Mouse (Mus musculus) forebrain, postnatal 0 days (tissue): Measurements from ENCODE around the gene Vps16. TPM values are rescaled to one million over a fixed set of nuclear protein-coding genes. Genes with fewer than 3 reads are reported as not detected.
A peak's percentile ranks its signal among the peaks of the same experiment; 100 is the strongest.

Experiments used
- ATAC-seq: fragments of 200-750 bp; cut with Nextera tagmentation; 2 replicates; pipeline ENCODE4 v1.8.0; 2017; ENCODE audit warnings: mild to moderate bottlenecking, moderate library complexity
- DNase-seq: peaks from one replicate; pipeline ENCODE4 v3.0.0-alpha.2; 2015
- H3K27ac ChIP-seq: fragments of 300-500 bp; sonication (generic); 2 replicates; pipeline ENCODE4 v1.5.1; 2014; ENCODE audit warnings: low read depth, mild to moderate bottlenecking, antibody characterized with exemption, low read length, moderate library complexity, mixed read lengths
- H3K27me3 ChIP-seq: fragments of 300-500 bp; sonication (generic); 2 replicates; pipeline ENCODE4 v1.6.1; 2014; ENCODE audit warnings: mild to moderate bottlenecking, low read length, mixed read lengths; ENCODE audit not compliant: insufficient read depth
- H3K36me3 ChIP-seq: fragments of 300-500 bp; sonication (generic); 2 replicates; pipeline ENCODE4 v1.6.1; 2014; ENCODE audit warnings: mild to moderate bottlenecking, moderate library complexity; ENCODE audit not compliant: insufficient read depth
- H3K4me1 ChIP-seq: fragments of 300-500 bp; sonication (generic); 2 replicates; pipeline ENCODE4 v1.6.1; 2014; ENCODE audit warnings: antibody characterized with exemption; ENCODE audit not compliant: insufficient read depth
- H3K4me2 ChIP-seq: fragments of 300-500 bp; sonication (generic); 2 replicates; pipeline ENCODE4 v1.6.1; 2014; ENCODE audit warnings: low read depth, mild to moderate bottlenecking, moderate library complexity
- H3K4me3 ChIP-seq: fragments of 300-500 bp; sonication (generic); 2 replicates; pipeline ENCODE4 v1.5.1; 2014; ENCODE audit warnings: low read depth, low read length, mixed read lengths
- H3K9ac ChIP-seq: fragments of 300-500 bp; sonication (generic); 2 replicates; pipeline ENCODE4 v1.6.1; 2014; ENCODE audit warnings: mild to moderate bottlenecking
- H3K9me3 ChIP-seq: fragments of 300-500 bp; sonication (generic); 2 replicates; pipeline ENCODE4 v1.6.1; 2016; ENCODE audit warnings: low read length
- CTCF ChIP-seq: sonication (generic); IDR thresholded peaks from 2 replicates; pipeline ENCODE4 v1.5.1; 2016; ENCODE audit warnings: antibody characterized with exemption, control low read depth, low read depth
- WGBS: fragments of 180-500 bp; shearing (Covaris S2); extraction: QIAGEN DNeasy Blood & Tissue Kit; methylation state at CpG from one replicate; pipeline ENCODE4 v1.1.7; 2014; 5-methylcytosine and 5-hydroxymethylcytosine counted together
- polyA plus RNA-seq: library from polyadenylated mRNA; unstranded; fragments of >200 nt; fragmentation: Nextera tagmentation; extraction: Ambion mirVana; gene quantifications from 2 replicates; pipeline ENCODE4 v1.2.1, GENCODE M21; 2015
- total RNA-seq: library from RNA; depleted of rRNA; stranded (reverse); fragments of >200 nt; gene quantifications from 2 replicates; pipeline ENCODE4 v1.2.3, GENCODE M21; 2014

Vps16 gene
- total and polyA plus RNA-seq, 2 experiments from 2014 or later = 76.7 to 78.7 TPM

DNA sequence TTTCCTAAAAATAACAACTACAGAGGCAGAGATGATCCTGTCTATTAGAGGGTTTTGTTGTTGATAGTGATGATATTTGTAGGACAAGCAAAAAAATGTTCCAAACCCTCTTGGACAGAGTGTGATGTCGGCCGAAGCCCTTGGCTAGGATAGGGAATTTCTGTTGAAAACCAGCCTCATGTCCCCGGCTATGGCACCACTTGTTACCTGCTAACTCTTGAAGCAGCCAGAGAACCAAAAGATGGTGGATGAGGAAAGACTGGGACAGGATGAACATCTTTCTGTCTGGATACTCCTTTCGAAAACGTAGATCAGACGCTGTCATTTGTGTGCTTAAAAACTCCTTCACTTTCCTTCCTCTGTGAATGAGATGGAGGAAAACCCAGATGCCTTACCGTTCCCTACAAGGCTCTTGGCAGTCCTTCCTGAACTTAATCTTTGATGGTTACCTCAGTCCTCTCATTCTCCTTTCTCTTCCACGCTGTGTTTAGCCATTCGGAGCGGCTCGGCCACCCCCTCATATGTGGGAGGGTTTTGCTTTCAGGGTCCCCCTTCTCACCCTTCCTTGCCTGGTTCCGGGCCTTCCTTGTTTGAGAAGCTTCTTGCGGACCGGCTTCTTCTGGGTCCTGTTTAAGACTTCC is 27.1 kb downstream of the Vps16 start:
- H3K27ac ChIP-seq = no peak overlapping the region
- DNase-seq = no peak
- H3K9ac ChIP-seq = peak overlapping the region; percentile 90
- H3K36me3 ChIP-seq = no peaks in the 10 kb centered on the region
- H3K4me2 ChIP-seq = peak overlapping the region; percentile 60
- H3K9me3 ChIP-seq = no peaks in the 10 kb centered on the region
- H3K4me3 ChIP-seq = peak overlapping the region; percentile 90
- ATAC-seq = no peak
- H3K4me1 ChIP-seq = peaks cover 33% of the 10 kb centered on the region
- no peak for TF ChIP-seq CTCF
- H3K27me3 ChIP-seq = no peaks in the 10 kb centered on the region
- 44% methylated on average over 14 of the region's 14 CpGs for WGBS

DNA sequence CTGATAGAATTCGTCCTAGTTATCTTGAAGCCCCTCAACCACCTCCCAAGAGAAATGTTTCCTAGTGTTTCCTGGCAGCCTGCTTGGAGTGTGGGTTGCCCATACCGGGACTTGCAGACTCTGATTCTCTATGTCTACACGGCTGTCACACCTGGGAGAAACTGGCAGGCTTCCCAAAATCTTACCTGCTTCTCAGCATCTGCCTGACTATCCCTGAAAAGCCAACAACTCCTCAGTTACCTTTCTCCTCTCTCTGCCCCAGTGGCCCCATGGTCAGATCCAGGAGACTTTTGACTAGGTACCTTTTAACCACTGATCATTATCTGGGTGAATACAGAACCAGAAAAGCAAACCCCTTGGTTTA is 27.6 kb downstream of the Vps16 start:
- no peak for DNase-seq
- H3K27me3 ChIP-seq = no peaks in the 10 kb centered on the region
- no peak for ATAC-seq
- H3K4me1 ChIP-seq = peaks cover 33% of the 10 kb centered on the region
- H3K9ac ChIP-seq = peak overlapping the region; percentile 90
- no peak for TF ChIP-seq CTCF
- WGBS = 53% methylated on average over 3 of the region's 3 CpGs
- H3K4me2 ChIP-seq = peak overlapping the region; percentile 60
- H3K27ac ChIP-seq = no peak overlapping the region
- no peaks in the 10 kb centered on the region for H3K9me3 ChIP-seq
- peak overlapping the region; percentile 90 for H3K4me3 ChIP-seq
- no peaks in the 10 kb centered on the region for H3K36me3 ChIP-seq

DNA sequence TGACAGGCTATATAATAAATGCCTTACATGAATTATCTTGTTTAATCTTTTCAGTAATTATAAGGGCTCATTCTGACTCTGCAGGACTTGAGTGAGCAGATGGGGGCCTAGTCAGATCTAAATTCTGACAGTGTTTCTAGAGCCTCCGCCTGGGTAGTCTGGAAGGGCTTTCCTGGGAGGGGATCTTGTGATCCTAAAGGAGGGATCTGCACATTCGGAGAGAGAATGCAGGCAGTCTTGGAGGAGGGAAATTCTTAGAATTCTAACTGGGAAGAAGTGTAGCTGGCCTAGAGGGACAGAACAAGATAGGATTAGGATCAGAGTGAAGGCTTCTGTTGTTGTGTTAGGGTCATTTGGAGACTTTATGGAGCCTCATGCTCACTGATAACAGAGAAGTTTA is 28.1 kb downstream of the Vps16 start:
- DNase-seq (no peak), ATAC-seq (no peak)
- no peak for TF ChIP-seq CTCF
- Histone ChIP-seq H3K27ac (no peak overlapping the region), H3K9ac (no peak overlapping the region; the same call in 1 of the 2 replicates), H3K9me3 (no peaks in the 10 kb centered on the region), H3K27me3 (no peaks in the 10 kb centered on the region), H3K4me1 (peaks cover 33% of the 10 kb centered on the region), H3K36me3 (no peaks in the 10 kb centered on the region), H3K4me2 (peak overlapping the region; percentile 29), H3K4me3 (no peak overlapping the region)
- WGBS = 37% methylated on average over 2 of the region's 2 CpGs

GRCm38 (mm10) chr2:130453421-130453820 is 29.3 kb downstream of the Vps16 start:
- Histone ChIP-seq H3K4me2 (peak overlapping the region; percentile 32; the same call in 1 of the 2 replicates), H3K27ac (no peak overlapping the region), H3K9ac (no peak overlapping the region), H3K9me3 (no peaks in the 10 kb centered on the region), H3K4me1 (peaks cover 33% of the 10 kb centered on the region), H3K4me3 (no peak overlapping the region), H3K27me3 (no peaks in the 10 kb centered on the region), H3K36me3 (no peaks in the 10 kb centered on the region)
- no peak for ATAC-seq
- DNase-seq = peak; percentile 35
- 31% methylated on average over 6 of the region's 6 CpGs for WGBS
- no peak for TF ChIP-seq CTCF

- no peaks in the 10 kb centered on the region for H3K27me3 ChIP-seq
- DNase-seq = peak; percentile 63
- H3K4me1 ChIP-seq = peaks cover 29% of the 10 kb centered on the region
- no peaks in the 10 kb centered on the region for H3K36me3 ChIP-seq
- TF ChIP-seq CTCF = no peak
- H3K4me2 ChIP-seq = no peak overlapping the region
- H3K4me3 ChIP-seq = no peak overlapping the region
- H3K9ac ChIP-seq = no peak overlapping the region
- no peak overlapping the region for H3K27ac ChIP-seq
- 37% methylated on average over 6 of the region's 6 CpGs for WGBS
- no peaks in the 10 kb centered on the region for H3K9me3 ChIP-seq
- no peak for ATAC-seq
Observed at GRCm38 (mm10) chr2:130454748-130455370, 30.7 kb downstream of the Vps16 start.

DNA sequence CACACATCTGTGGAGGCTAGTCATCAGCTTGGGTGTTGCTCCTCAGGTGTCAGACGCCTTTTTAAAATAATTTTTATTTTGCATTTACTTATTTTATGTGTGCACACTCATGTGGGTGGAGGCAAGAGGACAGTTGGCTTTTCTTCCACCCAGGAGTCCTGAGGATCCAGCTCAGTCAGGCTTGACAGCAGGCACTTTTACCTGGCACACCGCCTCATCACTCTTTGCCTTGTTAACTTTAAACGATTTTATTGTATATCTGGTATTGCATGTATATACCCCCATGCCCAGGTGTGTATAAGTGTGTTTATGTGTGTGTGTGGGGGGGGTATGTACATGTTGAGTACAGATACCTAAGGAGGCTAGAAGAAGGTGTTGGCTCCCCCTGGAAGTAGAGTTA is 33.7 kb downstream of the Vps16 start:
- Histone ChIP-seq H3K27me3 (no peaks in the 10 kb centered on the region), H3K9me3 (no peaks in the 10 kb centered on the region), H3K9ac (no peak overlapping the region), H3K4me3 (no peak overlapping the region), H3K27ac (no peak overlapping the region), H3K4me2 (no peak overlapping the region), H3K4me1 (peaks cover 12% of the 10 kb centered on the region), H3K36me3 (no peaks in the 10 kb centered on the region)
- TF ChIP-seq CTCF = no peak
- 93% methylated on average over 3 of the region's 3 CpGs for WGBS
- ATAC-seq = no peak
- DNase-seq = no peak

DNA sequence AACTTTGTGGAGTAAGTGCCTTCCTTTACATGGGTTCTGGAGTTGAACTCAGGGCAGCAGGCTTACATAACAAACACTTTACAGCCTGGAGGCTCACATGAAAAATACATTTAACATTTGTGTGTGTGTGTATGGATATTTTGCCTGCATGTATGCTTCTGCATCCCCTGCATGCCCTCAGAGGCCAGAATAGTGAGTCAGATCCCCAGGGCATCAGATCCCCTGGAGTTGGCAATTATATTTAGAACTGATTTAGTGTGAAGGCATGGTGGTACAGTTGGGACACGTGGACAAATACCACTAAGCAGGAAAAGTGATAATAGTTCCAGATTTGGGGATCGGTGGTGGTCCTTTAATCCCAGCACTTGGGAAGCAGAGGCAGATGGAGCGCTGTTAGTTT is 35.4 kb downstream of the Vps16 start:
- Histone ChIP-seq H3K27ac (no peak overlapping the region), H3K4me3 (no peak overlapping the region), H3K4me1 (peaks cover 7% of the 10 kb centered on the region; the same call in 1 of the 2 replicates), H3K9me3 (no peaks in the 10 kb centered on the region), H3K36me3 (no peaks in the 10 kb centered on the region), H3K9ac (no peak overlapping the region), H3K27me3 (no peaks in the 10 kb centered on the region), H3K4me2 (no peak overlapping the region)
- WGBS = 91% methylated on average over 3 of the region's 3 CpGs
- ATAC-seq = no peak
- TF ChIP-seq CTCF = no peak
- DNase-seq = no peak
